Mouse (Mus musculus) hindbrain, embryonic 16.5 days (tissue): ENCODE data around the gene Cntn3. TPM values are rescaled to one million over a fixed set of nuclear protein-coding genes. Genes with fewer than 3 reads are reported as not detected.
"Not testable (repeated sequence)": the region's sequence is repeated elsewhere in the genome, so short reads cannot be mapped to it uniquely, and the experiment has no call there.

Experiments used
- ATAC-seq: fragments of 200-750 bp; cut with Nextera tagmentation; 2 replicates; pipeline ENCODE4 v1.8.0; 2017; ENCODE audit warnings: moderate TSS enrichment, moderate library complexity
- H3K27ac ChIP-seq: fragments of 300-500 bp; sonication (generic); 2 replicates; pipeline ENCODE4 v1.5.1; 2014; ENCODE audit warnings: low read depth, mild to moderate bottlenecking, control low read depth, low read length, moderate library complexity
- H3K27me3 ChIP-seq: fragments of 300-500 bp; sonication (generic); replicated peaks from 2 replicates; pipeline ENCODE4 v1.6.1; 2014; ENCODE audit warnings: low read length; ENCODE audit not compliant: control insufficient read depth, insufficient read depth
- H3K36me3 ChIP-seq: fragments of 300-500 bp; sonication (generic); 2 replicates; pipeline ENCODE4 v1.6.1; 2014; ENCODE audit warnings: mild to moderate bottlenecking, low read length, moderate library complexity, mixed read lengths; ENCODE audit not compliant: control insufficient read depth, insufficient read depth
- H3K4me1 ChIP-seq: fragments of 300-500 bp; sonication (generic); 2 replicates; pipeline ENCODE4 v1.6.1; 2014; ENCODE audit warnings: low read depth, low read length; ENCODE audit not compliant: control insufficient read depth, insufficient read depth
- H3K4me2 ChIP-seq: fragments of 300-500 bp; sonication (generic); 2 replicates; pipeline ENCODE4 v1.6.1; 2014; ENCODE audit warnings: mild to moderate bottlenecking, low read length, control low read depth, moderate library complexity
- H3K4me3 ChIP-seq: fragments of 300-500 bp; sonication (generic); 2 replicates; pipeline ENCODE4 v1.5.1; 2014; ENCODE audit warnings: mild to moderate bottlenecking, low read length, control low read depth, moderate library complexity
- H3K9ac ChIP-seq: fragments of 300-500 bp; sonication (generic); 2 replicates; pipeline ENCODE4 v1.6.1; 2014; ENCODE audit warnings: low read depth, mild to moderate bottlenecking, control low read depth, low read length, moderate library complexity
- H3K9me3 ChIP-seq: fragments of 300-500 bp; sonication (generic); 2 replicates; pipeline ENCODE4 v1.6.1; 2014; ENCODE audit warnings: mild to moderate bottlenecking, low read length, moderate library complexity; ENCODE audit not compliant: control insufficient read depth
- WGBS: fragments of 180-500 bp; shearing (Covaris S2); extraction: QIAGEN DNeasy Blood & Tissue Kit; methylation state at CpG from one replicate; pipeline ENCODE4 v1.1.7; 2014; 5-methylcytosine and 5-hydroxymethylcytosine counted together
- polyA plus RNA-seq: library from polyadenylated mRNA; unstranded; fragments of >200 nt; fragmentation: Nextera tagmentation; extraction: Ambion mirVana; gene quantifications from 2 replicates; pipeline ENCODE4 v1.2.1, GENCODE M21; 2015

Cntn3 gene
- 3.1 and 3.5 TPM in 2 replicates for polyA plus RNA-seq

GRCm38 (mm10) chr6:102573001-102573400 lies at the start of gene Cntn3:
Cntn3 (minus strand) TSS chr6:102573101.
- not testable (repeated sequence) for H3K4me2 ChIP-seq, H3K27me3 ChIP-seq, H3K4me1 ChIP-seq, H3K9ac ChIP-seq, ATAC-seq, H3K27ac ChIP-seq, H3K4me3 ChIP-seq, H3K36me3 ChIP-seq, H3K9me3 ChIP-seq
- 100% methylated on average over 4 of the region's 20 CpGs for WGBS

- H3K4me1 ChIP-seq: no peaks in the 10 kb centered on the region
- ATAC-seq: no peak
- no peaks in the 10 kb centered on the region for H3K27me3 ChIP-seq
- H3K36me3 ChIP-seq: no peaks in the 10 kb centered on the region
- H3K9ac ChIP-seq: no peak overlapping the region
- H3K4me3 ChIP-seq: no peak overlapping the region
- no peak overlapping the region for H3K4me2 ChIP-seq
- no peaks in the 10 kb centered on the region for H3K9me3 ChIP-seq
- H3K27ac ChIP-seq: no peak overlapping the region
- 63% methylated on average over 2 of the region's 2 CpGs for WGBS
These were observed 27.9 kb upstream of the Cntn3 start for GRCm38 (mm10) chr6:102600773-102601172.

GRCm38 (mm10) chr6:102597756-102598155 lies 24.9 kb upstream of the Cntn3 start:
- Histone ChIP-seq H3K27ac (no peak overlapping the region), H3K27me3 (no peaks in the 10 kb centered on the region), H3K9me3 (no peaks in the 10 kb centered on the region), H3K36me3 (no peaks in the 10 kb centered on the region), H3K4me3 (no peak overlapping the region), H3K9ac (no peak overlapping the region), H3K4me1 (no peaks in the 10 kb centered on the region), H3K4me2 (no peak overlapping the region)
- ATAC-seq: no peak
- 58% methylated on average over 2 of the region's 2 CpGs for WGBS

- WGBS: 94% methylated on average over 4 of the region's 4 CpGs
- Histone ChIP-seq H3K4me2 (no peak overlapping the region), H3K27ac (no peak overlapping the region), H3K27me3 (no peaks in the 10 kb centered on the region), H3K4me1 (no peaks in the 10 kb centered on the region), H3K36me3 (no peaks in the 10 kb centered on the region), H3K9ac (no peak overlapping the region), H3K4me3 (no peak overlapping the region), H3K9me3 (no peaks in the 10 kb centered on the region)
- ATAC-seq: no peak
These were observed 17.2 kb upstream of the Cntn3 start for GRCm38 (mm10) chr6:102590151-102590550.

- no peak for ATAC-seq
- H3K36me3 ChIP-seq: no peaks in the 10 kb centered on the region
- no peaks in the 10 kb centered on the region for H3K4me1 ChIP-seq
- WGBS: 76% methylated on average over 4 of the region's 4 CpGs
- no peak overlapping the region for H3K4me2 ChIP-seq
- no peaks in the 10 kb centered on the region for H3K9me3 ChIP-seq
- no peak overlapping the region for H3K27ac ChIP-seq
- H3K9ac ChIP-seq: no peak overlapping the region
- no peak overlapping the region for H3K4me3 ChIP-seq
- no peaks in the 10 kb centered on the region for H3K27me3 ChIP-seq
These were observed 16.4 kb upstream of the Cntn3 start for GRCm38 (mm10) chr6:102589311-102589710.

GRCm38 (mm10) chr6:102586056-102586455 lies 13.2 kb upstream of the Cntn3 start:
- Histone ChIP-seq H3K36me3 (no peaks in the 10 kb centered on the region), H3K4me1 (no peaks in the 10 kb centered on the region), H3K9ac (no peak overlapping the region), H3K4me2 (no peak overlapping the region), H3K27me3 (no peaks in the 10 kb centered on the region), H3K9me3 (no peaks in the 10 kb centered on the region), H3K27ac (no peak overlapping the region), H3K4me3 (no peak overlapping the region)
- no peak for ATAC-seq

- Histone ChIP-seq H3K27me3 (no peaks in the 10 kb centered on the region), H3K4me2 (no peak overlapping the region), H3K36me3 (no peaks in the 10 kb centered on the region), H3K9ac (no peak overlapping the region), H3K4me3 (no peak overlapping the region), H3K27ac (no peak overlapping the region), H3K4me1 (no peaks in the 10 kb centered on the region), H3K9me3 (no peaks in the 10 kb centered on the region)
- ATAC-seq: no peak
- 77% methylated on average over 2 of the region's 2 CpGs for WGBS
These were observed 10.7 kb upstream of the Cntn3 start for GRCm38 (mm10) chr6:102583578-102583977.

- no peaks in the 10 kb centered on the region for H3K36me3 ChIP-seq
- H3K4me2 ChIP-seq: no peak overlapping the region
- H3K27ac ChIP-seq: no peak overlapping the region
- no peaks in the 10 kb centered on the region for H3K27me3 ChIP-seq
- H3K4me1 ChIP-seq: no peaks in the 10 kb centered on the region; the same call in 1 of the 2 replicates
- H3K4me3 ChIP-seq: no peak overlapping the region
- 77% methylated on average over 1 of the region's 1 CpGs for WGBS
- no peak overlapping the region for H3K9ac ChIP-seq
- no peaks in the 10 kb centered on the region for H3K9me3 ChIP-seq
- no peak for ATAC-seq
These were observed 5.4 kb downstream of the Cntn3 start for GRCm38 (mm10) chr6:102567496-102567895.

GRCm38 (mm10) chr6:102565228-102565627 lies 7.7 kb downstream of the Cntn3 start:
- no peak overlapping the region for H3K9ac ChIP-seq
- no peaks in the 10 kb centered on the region; the same call in 1 of the 2 replicates for H3K4me1 ChIP-seq
- no peak overlapping the region for H3K27ac ChIP-seq
- H3K9me3 ChIP-seq: no peaks in the 10 kb centered on the region
- H3K36me3 ChIP-seq: no peaks in the 10 kb centered on the region
- ATAC-seq: no peak
- WGBS: 89% methylated on average over 1 of the region's 1 CpGs
- no peak overlapping the region for H3K4me2 ChIP-seq
- H3K4me3 ChIP-seq: no peak overlapping the region
- no peaks in the 10 kb centered on the region for H3K27me3 ChIP-seq
